Mouse (Mus musculus): ENCODE results near the gene Slc25a36. TPM values are rescaled to one million over a fixed set of nuclear protein-coding genes. Genes with fewer than 3 reads are reported as not detected.

Slc25a36 gene
- total RNA-seq, 1 experiment from 2014 or later, result 89.5 TPM

GRCm38 (mm10) chr9:97061696-97062095 lies 49.3 kb downstream of the Slc25a36 start:
- no peak for ATAC-seq (ENCODE audit: extremely low read depth, insufficient number of reproducible peaks, low FRiP score, poor library complexity, severe bottlenecking)

GRCm38 (mm10) chr9:97056541-97057338 lies 54.2 kb downstream of the Slc25a36 start:
- no peak for ATAC-seq (ENCODE audit: extremely low read depth, insufficient number of reproducible peaks, low FRiP score, poor library complexity, severe bottlenecking)

GRCm38 (mm10) chr9:97055906-97056305 lies 55.1 kb downstream of the Slc25a36 start:
- ATAC-seq (ENCODE audit: extremely low read depth, insufficient number of reproducible peaks, low FRiP score, poor library complexity, severe bottlenecking), result no peak

- ATAC-seq (ENCODE audit: extremely low read depth, insufficient number of reproducible peaks, low FRiP score, poor library complexity, severe bottlenecking), result no peak
These were observed 59.8 kb downstream of the Slc25a36 start for GRCm38 (mm10) chr9:97051176-97051575.

GRCm38 (mm10) chr9:97046240-97046639 lies 64.7 kb downstream of the Slc25a36 start:
- no peak for ATAC-seq (ENCODE audit: extremely low read depth, insufficient number of reproducible peaks, low FRiP score, poor library complexity, severe bottlenecking)

- no peak for ATAC-seq (ENCODE audit: extremely low read depth, insufficient number of reproducible peaks, low FRiP score, poor library complexity, severe bottlenecking)
These were observed 69.3 kb downstream of the Slc25a36 start for GRCm38 (mm10) chr9:97041633-97042032.

GRCm38 (mm10) chr9:97038010-97038409 lies 72.9 kb downstream of the Slc25a36 start:
- ATAC-seq (ENCODE audit: extremely low read depth, insufficient number of reproducible peaks, low FRiP score, poor library complexity, severe bottlenecking), result no peak

- no peak for ATAC-seq (ENCODE audit: extremely low read depth, insufficient number of reproducible peaks, low FRiP score, poor library complexity, severe bottlenecking)
These were observed 74.3 kb downstream of the Slc25a36 start for GRCm38 (mm10) chr9:97036656-97037055.

GRCm38 (mm10) chr9:97027361-97027760 lies 83.6 kb downstream of the Slc25a36 start:
- no peak for ATAC-seq (ENCODE audit: extremely low read depth, insufficient number of reproducible peaks, low FRiP score, poor library complexity, severe bottlenecking)

GRCm38 (mm10) chr9:97026006-97026405 lies 85.0 kb downstream of the Slc25a36 start:
- ATAC-seq (ENCODE audit: extremely low read depth, insufficient number of reproducible peaks, low FRiP score, poor library complexity, severe bottlenecking), result no peak

Other genes with a start within 250 kb of the Slc25a36 start
- gene Pxylp1, start 218.5 kb downstream of the Slc25a36 start, total RNA-seq (2017), result 2.3 and 2.6 TPM in 2 replicates
- gene Spsb4, start 92.3 kb downstream of the Slc25a36 start, total RNA-seq (2017), result not detected in 2 replicates